Mouse (Mus musculus): ENCODE measurements around the gene Rgl1.
A peak's percentile ranks its signal among the peaks of the same experiment; 100 is the strongest.

Rgl1 gene

GRCm38 (mm10) chr1:152550544-152550943 is 215.6 kb downstream of the Rgl1 start:
- DNase-seq (ENCODE audit: low read depth, low spot score): no peak

- DNase-seq (ENCODE audit: low read depth, low spot score): no peak
Measured at GRCm38 (mm10) chr1:152549061-152549738, 217.0 kb downstream of the Rgl1 start.

- DNase-seq (ENCODE audit: low read depth, low spot score): no peak
Measured at GRCm38 (mm10) chr1:152543449-152544159, 222.5 kb downstream of the Rgl1 start.

- no peak for DNase-seq (ENCODE audit: low read depth, low spot score)
Measured at GRCm38 (mm10) chr1:152542747-152543378, 223.3 kb downstream of the Rgl1 start.

GRCm38 (mm10) chr1:152540304-152540887 is 225.8 kb downstream of the Rgl1 start:
- DNase-seq (ENCODE audit: low read depth, low spot score): no peak

GRCm38 (mm10) chr1:152538817-152539216 is 227.3 kb downstream of the Rgl1 start:
- no peak for DNase-seq (ENCODE audit: low read depth, low spot score)

- DNase-seq (ENCODE audit: low read depth, low spot score): no peak
Measured at GRCm38 (mm10) chr1:152537186-152537585, 229.0 kb downstream of the Rgl1 start.

GRCm38 (mm10) chr1:152536416-152537018 is 229.6 kb downstream of the Rgl1 start:
- peak; percentile 66 for DNase-seq (ENCODE audit: low read depth, low spot score)

- no peak for DNase-seq (ENCODE audit: low read depth, low spot score)
Measured at GRCm38 (mm10) chr1:152534531-152534930, 231.6 kb downstream of the Rgl1 start.

GRCm38 (mm10) chr1:152531498-152531897 is 234.7 kb downstream of the Rgl1 start:
- peak; percentile 72 for DNase-seq (ENCODE audit: low read depth, low spot score)

- no peak for DNase-seq (ENCODE audit: low read depth, low spot score)
Measured at GRCm38 (mm10) chr1:152528778-152529177, 237.4 kb downstream of the Rgl1 start.

- no peak for DNase-seq (ENCODE audit: low read depth, low spot score)
Measured at GRCm38 (mm10) chr1:152528214-152528613, 237.9 kb downstream of the Rgl1 start.

- DNase-seq (ENCODE audit: low read depth, low spot score): no peak
Measured at GRCm38 (mm10) chr1:152526154-152526553, 240.0 kb downstream of the Rgl1 start.

GRCm38 (mm10) chr1:152524987-152525648 is 241.0 kb downstream of the Rgl1 start:
- DNase-seq (ENCODE audit: low read depth, low spot score): peak; percentile 83

GRCm38 (mm10) chr1:152524098-152524892 is 241.9 kb downstream of the Rgl1 start:
- no peak for DNase-seq (ENCODE audit: low read depth, low spot score)

- no peak for DNase-seq (ENCODE audit: low read depth, low spot score)
Measured at GRCm38 (mm10) chr1:152523292-152523691, 242.9 kb downstream of the Rgl1 start.

GRCm38 (mm10) chr1:152522226-152522625 is 243.9 kb downstream of the Rgl1 start:
- DNase-seq (ENCODE audit: low read depth, low spot score): no peak

GRCm38 (mm10) chr1:152520798-152521575 is 245.2 kb downstream of the Rgl1 start:
- DNase-seq (ENCODE audit: low read depth, low spot score): peak; percentile 81

- DNase-seq (ENCODE audit: low read depth, low spot score): no peak
Measured at GRCm38 (mm10) chr1:152518971-152519370, 247.2 kb downstream of the Rgl1 start.

Measured in ES-CJ7 (cell line).